Mouse (Mus musculus) olfactory bulb, adult 2 months (tissue): Measurements from ENCODE around the gene Ahctf1.

Experiments
- CTCF ChIP-seq: fragments of 200-500 bp; IDR thresholded peaks from 2 replicates; pipeline ENCODE4 v1.5.1; 2012; ENCODE audit warnings: low read depth, mild to moderate bottlenecking, low read length, moderate library complexity; ENCODE audit not compliant: insufficient read depth
- POLR2A ChIP-seq: fragments of 200-500 bp; IDR thresholded peaks from 2 replicates; pipeline ENCODE4 v1.6.1; 2012; ENCODE audit warnings: mild to moderate bottlenecking, low read depth, low read length, moderate library complexity; ENCODE audit not compliant: insufficient read depth

DNA sequence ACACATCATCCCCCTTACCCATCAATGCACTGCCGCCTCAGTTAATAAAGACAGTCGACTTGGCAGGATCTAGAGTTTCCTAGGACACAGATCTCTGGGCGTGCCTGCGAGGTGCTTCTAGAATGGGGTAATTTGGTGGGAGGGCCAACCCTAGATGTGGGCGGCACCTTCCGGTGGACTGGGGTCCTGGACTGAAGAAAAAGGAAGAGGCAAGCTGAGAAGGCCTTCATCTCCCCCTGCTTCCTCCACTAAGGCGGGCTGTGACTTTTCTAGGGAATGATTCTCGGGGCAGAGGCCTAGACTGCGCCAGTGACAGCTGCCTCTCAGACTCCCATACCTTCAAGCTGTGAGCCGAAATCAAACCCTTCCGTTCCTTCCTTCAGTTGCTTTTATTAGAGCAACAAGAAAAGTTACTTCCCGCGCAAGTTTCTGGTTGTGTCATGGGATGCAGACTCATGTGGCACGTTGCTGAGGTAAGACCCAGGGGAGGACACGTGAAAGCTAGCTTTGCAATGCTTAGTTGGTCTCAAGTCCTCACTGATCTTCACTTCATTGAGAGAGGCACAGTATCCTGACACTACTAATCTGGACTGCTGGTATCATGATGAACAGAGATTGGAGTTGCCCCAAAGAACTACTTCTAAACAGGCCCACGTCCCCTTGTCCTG lies 42.5 kb upstream of the Ahctf1 start:
- TF ChIP-seq CTCF: no peak
- TF ChIP-seq POLR2A: no peak
